ENCODE assay signal across 18 mouse cellular contexts in genomic region chr10:42144788-42145187, GRCm38 (mm10).
A peak's percentile ranks its signal among the peaks of the same experiment; 100 is the strongest.
DNase-seq lines count a peak whose midpoint lies in the region; ATAC-seq and TF ChIP-seq lines count a peak whose summit lies in the region.
"Had no signal": no experiment of that assay in that cellular context is flagged by ENCODE, and none has a peak within 500 bp of the region (broad histone marks: within the 10 kb centered on the region; RNA-seq: fewer than 3 reads in every experiment).

No protein-coding gene starts in this region.

- H3K27ac ChIP-seq in lung, embryonic 14.5 days (ENCODE audit: low read depth) = peak overlapping the region; percentile 71
- H3K27ac ChIP-seq in bone marrow macrophage, adult 2 months (ENCODE audit: insufficient read depth, low read depth, low read length) = peak overlapping the region; percentile 29
- peak overlapping the region; percentile 59; the same call in 1 of the 2 replicates for H3K27ac ChIP-seq in stomach, embryonic 15.5 days
- H3K27ac ChIP-seq: embryonic facial prominence, embryonic 12.5 days; heart, embryonic 13.5 days; hindbrain, embryonic 12.5 days had no signal

- peaks cover 12% of the 10 kb centered on the region; the same call in 1 of the 2 replicates for H3K4me1 ChIP-seq in lung, embryonic 14.5 days (ENCODE audit: insufficient read depth)
- peaks cover 14% of the 10 kb centered on the region for H3K4me1 ChIP-seq in bone marrow macrophage, adult 2 months (ENCODE audit: control insufficient read depth, insufficient read depth, low read length)
- 0 out of 2 replicates have a peak, but pooled peaks cover 5% of the 10 kb centered on the region for H3K4me1 ChIP-seq in stomach, embryonic 15.5 days
- H3K4me1 ChIP-seq: embryonic facial prominence, embryonic 12.5 days; hindbrain, embryonic 12.5 days had no signal

- no peak overlapping the region for H3K4me3 ChIP-seq in lung, embryonic 14.5 days (ENCODE audit: low read depth, low read length)
- H3K4me3 ChIP-seq in bone marrow macrophage, adult 2 months (ENCODE audit: insufficient read depth, low read length) = no peak overlapping the region
- H3K4me3 ChIP-seq in stomach, embryonic 15.5 days (replicated peaks) = no peak overlapping the region
- H3K4me3 ChIP-seq: embryonic facial prominence, embryonic 12.5 days; heart, embryonic 13.5 days; hindbrain, embryonic 12.5 days had no signal

- H3K27me3 ChIP-seq in lung, embryonic 14.5 days (ENCODE audit: insufficient read depth, low read length) = no peaks in the 10 kb centered on the region
- H3K27me3 ChIP-seq in stomach, embryonic 15.5 days (replicated peaks) = no peaks in the 10 kb centered on the region
- H3K27me3 ChIP-seq: embryonic facial prominence, embryonic 12.5 days; heart, embryonic 13.5 days; hindbrain, embryonic 12.5 days had no signal

- no peak for DNase-seq in lung, embryonic 14.5 days
- DNase-seq in lung, postnatal 25 days (ENCODE audit: low spot score) = no peak
- DNase-seq in spleen, adult 12 weeks (ENCODE audit: low spot score) = no peak
- DNase-seq in spleen, postnatal 14 days (ENCODE audit: low spot score in 2 of 2) = no peak
- DNase-seq in thymus, adult 18-20 months = no peak
- DNase-seq: adrenal gland, postnatal 14 days; cerebellum, adult 8-10 months; cerebellum, postnatal 14 days; gastrocnemius, postnatal 10 days; heart, postnatal 36 days had no signal

- H3K9ac ChIP-seq in lung, embryonic 14.5 days = no peak overlapping the region
- H3K9ac ChIP-seq in stomach, embryonic 15.5 days = no peak overlapping the region
- H3K9ac ChIP-seq: embryonic facial prominence, embryonic 12.5 days; heart, embryonic 13.5 days; hindbrain, embryonic 12.5 days had no signal

- ATAC-seq in lung, embryonic 14.5 days (ENCODE audit: insufficient read depth) = 0 out of 2 replicates have a peak, but pooled peaks have one; percentile 10
- ATAC-seq in hematopoietic stem cell, adult 5-6 weeks (replicated peaks in 1 of 2; ENCODE audit: insufficient read depth in 1 of 2, low FRiP score in 2 of 2, low TSS enrichment in 1 of 2, low read depth in 1 of 2, poor library complexity in 2 of 2, severe bottlenecking in 2 of 2) = peak; percentile 25 to 63; a peak in 2 of 4 replicates
- ATAC-seq in stomach, embryonic 15.5 days (ENCODE audit: insufficient read depth, low FRiP score, low read depth) = no peak
- ATAC-seq: forebrain, embryonic 16.5 days; hindbrain, embryonic 16.5 days had no signal

- TF ChIP-seq CTCF in lung, embryonic 14.5 days (IDR thresholded peaks at IDR 0.05; ENCODE audit: low read depth) = no peak
- no peak for TF ChIP-seq CTCF in bone marrow macrophage, adult 2 months (IDR thresholded peaks at IDR 0.05; ENCODE audit: low read depth, low read length)

- 50% methylated on average over 5 of the region's 5 CpGs for WGBS in lung, embryonic 14.5 days
- WGBS in stomach, embryonic 15.5 days = 46% methylated on average over 5 of the region's 5 CpGs

- TF ChIP-seq POLR2A in bone marrow macrophage, adult 2 months (IDR thresholded peaks at IDR 0.05; ENCODE audit: borderline replicate concordance, low read depth, low read length) = no peak

- H3K36me3 ChIP-seq in lung, embryonic 14.5 days (ENCODE audit: insufficient read depth) = no peaks in the 10 kb centered on the region
- no peaks in the 10 kb centered on the region for H3K36me3 ChIP-seq in stomach, embryonic 15.5 days
- H3K36me3 ChIP-seq: embryonic facial prominence, embryonic 12.5 days; heart, embryonic 13.5 days; hindbrain, embryonic 12.5 days had no signal

- no peak overlapping the region for H3K4me2 ChIP-seq in lung, embryonic 14.5 days
- no peak overlapping the region for H3K4me2 ChIP-seq in stomach, embryonic 15.5 days
- H3K4me2 ChIP-seq: embryonic facial prominence, embryonic 12.5 days; heart, embryonic 13.5 days; hindbrain, embryonic 12.5 days had no signal

- no peaks in the 10 kb centered on the region for H3K9me3 ChIP-seq in lung, embryonic 14.5 days (ENCODE audit: low read depth, low read length)
- H3K9me3 ChIP-seq in stomach, embryonic 15.5 days = no peaks in the 10 kb centered on the region
- H3K9me3 ChIP-seq: embryonic facial prominence, embryonic 12.5 days; heart, embryonic 13.5 days; hindbrain, embryonic 12.5 days had no signal
